25 mouse cellular contexts compared by ENCODE assay signal in genomic region chrX:7981368-7981767, GRCm38 (mm10). TPM values are rescaled to one million over a fixed set of nuclear protein-coding genes. Genes with fewer than 3 reads are reported as not detected.
A peak's percentile ranks its signal among the peaks of the same experiment; 100 is the strongest.
DNase-seq lines count a peak whose midpoint lies in the region; ATAC-seq and TF ChIP-seq lines count a peak whose summit lies in the region.
"Had no signal": no experiment of that assay in that cellular context is flagged by ENCODE, and none has a peak within 500 bp of the region (broad histone marks: within the 10 kb centered on the region; RNA-seq: fewer than 3 reads in every experiment).

No protein-coding gene starts in this region.

- no peak for ATAC-seq in liver, embryonic 12.5 days
- ATAC-seq: forebrain, embryonic 13.5 days; forebrain, postnatal 0 days had no signal

- no peaks in the 10 kb centered on the region for H3K27me3 ChIP-seq in liver, adult 2 months (ENCODE audit: control insufficient read depth, insufficient read depth, low read length)
- no peaks in the 10 kb centered on the region for H3K27me3 ChIP-seq in liver, embryonic 12.5 days (replicated peaks)
- H3K27me3 ChIP-seq in small intestine, adult 2 months (ENCODE audit: control insufficient read depth, insufficient read depth, low read length): no peaks in the 10 kb centered on the region
- H3K27me3 ChIP-seq: forebrain, embryonic 13.5 days; heart, embryonic 13.5 days; hindbrain, embryonic 12.5 days had no signal

- WGBS in liver, adult 2 months: 32% methylated on average over 7 of the region's 7 CpGs
- WGBS in liver, embryonic 12.5 days (ENCODE audit: insufficient replicate concordance): 71% methylated on average over 7 of the region's 7 CpGs
- WGBS in small intestine, adult 2 months: 52% methylated on average over 7 of the region's 7 CpGs

- no peaks in the 10 kb centered on the region for H3K4me1 ChIP-seq in liver, adult 2 months (ENCODE audit: control insufficient read depth, insufficient read depth, low read length)
- H3K4me1 ChIP-seq in liver, embryonic 12.5 days: peaks cover 13% of the 10 kb centered on the region
- H3K4me1 ChIP-seq in small intestine, adult 2 months (ENCODE audit: control insufficient read depth, insufficient read depth, insufficient read length, low read length): no peaks in the 10 kb centered on the region
- H3K4me1 ChIP-seq: embryonic facial prominence, embryonic 10.5 days; forebrain, embryonic 13.5 days; heart, embryonic 13.5 days; hindbrain, embryonic 12.5 days had no signal

- no peak overlapping the region for H3K9ac ChIP-seq in liver, adult 2 months (ENCODE audit: low read depth, low read length)
- H3K9ac ChIP-seq in liver, embryonic 12.5 days: no peak overlapping the region
- H3K9ac ChIP-seq: forebrain, embryonic 13.5 days; forebrain, postnatal 0 days; heart, embryonic 13.5 days; hindbrain, embryonic 12.5 days had no signal

- no peak overlapping the region for H3K4me3 ChIP-seq in liver, adult 2 months (ENCODE audit: insufficient read depth, low read depth, low read length)
- no peak overlapping the region for H3K4me3 ChIP-seq in liver, embryonic 12.5 days
- no peak overlapping the region for H3K4me3 ChIP-seq in small intestine, adult 2 months (ENCODE audit: low read depth, low read length)
- H3K4me3 ChIP-seq: embryonic facial prominence, embryonic 10.5 days; forebrain, embryonic 13.5 days; heart, embryonic 13.5 days; hindbrain, embryonic 12.5 days had no signal

- intact Hi-C loops in heart, postnatal 25 days (cut with DNase I): no loop called here

- H3K36me3 ChIP-seq in liver, adult 2 months (ENCODE audit: control insufficient read depth, insufficient read depth, low read length): no peaks in the 10 kb centered on the region
- no peaks in the 10 kb centered on the region for H3K36me3 ChIP-seq in liver, embryonic 12.5 days
- H3K36me3 ChIP-seq in small intestine, adult 2 months (ENCODE audit: control insufficient read depth, insufficient read depth, low read length): no peaks in the 10 kb centered on the region
- H3K36me3 ChIP-seq: embryonic facial prominence, embryonic 10.5 days; heart, embryonic 13.5 days; hindbrain, embryonic 12.5 days had no signal

- peak; percentile 40 for DNase-seq in kidney, adult 11 months
- DNase-seq in kidney, postnatal 4 days: no peak
- DNase-seq in liver, adult 2 months (ENCODE audit: extremely low read depth, low read depth, low spot score): peak; percentile 80
- peak; percentile 13 for DNase-seq in kidney, postnatal 10 days
- no peak for DNase-seq in heart, postnatal 25 days (ENCODE audit: low spot score)
- DNase-seq in natural killer cell, adult 2 months (ENCODE audit: low spot score in 2 of 2): no peak
- DNase-seq: adrenal gland, adult 2 months; adrenal gland, postnatal 25 days; cerebellum, adult 2 months; cerebellum, postnatal 10 days; forebrain, postnatal 0 days; gastrocnemius, postnatal 14 days; heart, postnatal 4 days had no signal

- no peak for TF ChIP-seq CTCF in liver, adult 2 months (IDR thresholded peaks at IDR 0.05; ENCODE audit: low read depth, low read length)
- no peak for TF ChIP-seq CTCF in small intestine, adult 2 months (IDR thresholded peaks at IDR 0.05; ENCODE audit: extremely low read depth, insufficient read length, insufficient replicate concordance, low read depth, low read length)

- TF ChIP-seq POLR2A in liver, adult 2 months (IDR thresholded peaks at IDR 0.05; ENCODE audit: extremely low read depth, insufficient read depth, low read length): no peak
- no peak for TF ChIP-seq POLR2A in small intestine, adult 2 months (IDR thresholded peaks at IDR 0.05; ENCODE audit: low read depth, low read length)

- H3K9me3 ChIP-seq in liver, embryonic 12.5 days (replicated peaks): no peaks in the 10 kb centered on the region
- H3K9me3 ChIP-seq: embryonic facial prominence, embryonic 10.5 days; forebrain, embryonic 13.5 days; heart, embryonic 13.5 days; hindbrain, embryonic 12.5 days had no signal

- H3K4me2 ChIP-seq in liver, embryonic 12.5 days: no peak overlapping the region
- H3K4me2 ChIP-seq: forebrain, embryonic 13.5 days; heart, embryonic 13.5 days; hindbrain, embryonic 12.5 days had no signal

- peak overlapping the region; percentile 61 for H3K27ac ChIP-seq in liver, adult 2 months (replicated peaks; ENCODE audit: insufficient read depth, low read depth, low read length)
- H3K27ac ChIP-seq in liver, embryonic 12.5 days: no peak overlapping the region
- H3K27ac ChIP-seq in small intestine, adult 2 months (ENCODE audit: insufficient read depth, low read depth, low read length): peak overlapping the region; percentile 29; the same call in 1 of the 2 replicates
- H3K27ac ChIP-seq: embryonic facial prominence, embryonic 10.5 days; forebrain, embryonic 13.5 days; heart, embryonic 13.5 days; hindbrain, embryonic 12.5 days had no signal

- H3K79me2 ChIP-seq in liver, adult 2 months (ENCODE audit: control insufficient read depth, insufficient read depth, low read length): no peaks in the 10 kb centered on the region

RNA-seq across cellular contexts. Expression of gene Gata1, which starts 3.5 kb away (rescaled TPM):
- 0.09 TPM in 1 of 2 replicates, not detected in the other for total RNA-seq in liver, adult 2 months (2014; rRNA removed)
- polyA plus RNA-seq in liver, adult 2 months (2012; rRNA removed): 0.06 TPM in 1 of 2 replicates, not detected in the other
- 148 and 156 TPM in 2 replicates for polyA plus RNA-seq in liver, embryonic 12.5 days (2016; fragmentation: Nextera tagmentation; extraction: Ambion mirVana)
- polyA plus RNA-seq in small intestine, adult 2 months (2012; rRNA removed): 0.25 and 0.47 TPM in 2 replicates
- under 1 TPM in 1 of 2 experiments, not detected in 1; 0.53 TPM for total RNA-seq in heart, postnatal 25 days (2021)
- total RNA-seq: adrenal gland, postnatal 25 days; forebrain, postnatal 0 days; gastrocnemius, adult 18-20 months had no signal
- polyA plus RNA-seq: cerebellum, adult 2 months; forebrain, postnatal 0 days had no signal

RNA-seq across cellular contexts. Expression of gene Hdac6, which starts 33.7 kb away (rescaled TPM):
- 9.8 and 13.3 TPM in 2 replicates for total RNA-seq in liver, adult 2 months (2014; rRNA removed)
- polyA plus RNA-seq in liver, adult 2 months (2012; rRNA removed): 17.5 and 19.8 TPM in 2 replicates
- polyA plus RNA-seq in liver, embryonic 12.5 days (2016; fragmentation: Nextera tagmentation; extraction: Ambion mirVana): 15.4 and 15.8 TPM in 2 replicates
- polyA plus RNA-seq in small intestine, adult 2 months (2012; rRNA removed): 5.8 and 11.0 TPM in 2 replicates
- 10 to 100 TPM in 1 of 2 experiments, 1 to 10 TPM in 1; 9.9 to 12.4 TPM for total RNA-seq in heart, postnatal 25 days (2021)

RNA-seq across cellular contexts. Expression of gene Glod5, which starts 36.9 kb away (rescaled TPM):
- total RNA-seq in liver, adult 2 months (2014; rRNA removed): not detected in 2 replicates
- polyA plus RNA-seq in liver, adult 2 months (2012; rRNA removed): not detected in 2 replicates
- 0.25 TPM in 1 of 2 replicates, not detected in the other for polyA plus RNA-seq in liver, embryonic 12.5 days (2016; fragmentation: Nextera tagmentation; extraction: Ambion mirVana)
- polyA plus RNA-seq in small intestine, adult 2 months (2012; rRNA removed): 10.0 and 20.4 TPM in 2 replicates
- not detected for total RNA-seq in heart, postnatal 25 days (2021)
- total RNA-seq: adrenal gland, adult 2 months; adrenal gland, postnatal 25 days; gastrocnemius, adult 18-20 months; gastrocnemius, postnatal 14 days; heart, adult 8-10 months; heart, postnatal 4 days; MEL had no signal
- polyA plus RNA-seq: adrenal gland, adult 2 months; C2C12; embryonic facial prominence, embryonic 10.5 days; embryonic facial prominence, embryonic 14.5 days; forebrain, embryonic 13.5 days; hindbrain, embryonic 12.5 days had no signal

RNA-seq across cellular contexts. Expression of gene Eras, which starts 53.0 kb away (rescaled TPM):
- not detected in 2 replicates for total RNA-seq in liver, adult 2 months (2014; rRNA removed)
- polyA plus RNA-seq in liver, adult 2 months (2012; rRNA removed): not detected in 2 replicates
- polyA plus RNA-seq in liver, embryonic 12.5 days (2016; fragmentation: Nextera tagmentation; extraction: Ambion mirVana): 0.17 TPM in 1 of 2 replicates, not detected in the other
- polyA plus RNA-seq in small intestine, adult 2 months (2012; rRNA removed): not detected in 2 replicates
- total RNA-seq in heart, postnatal 25 days (2021): not detected
- total RNA-seq: adrenal gland, adult 2 months; adrenal gland, postnatal 25 days; forebrain, postnatal 0 days; gastrocnemius, adult 18-20 months; gastrocnemius, postnatal 14 days; heart, adult 8-10 months; heart, postnatal 4 days; MEL had no signal
- polyA plus RNA-seq: adrenal gland, adult 2 months; C2C12; cerebellum, adult 2 months; embryonic facial prominence, embryonic 10.5 days; embryonic facial prominence, embryonic 14.5 days; forebrain, embryonic 13.5 days; forebrain, postnatal 0 days; heart, embryonic 13.5 days; heart, postnatal 0 days; hindbrain, embryonic 12.5 days had no signal

Comparison
In these comparisons a context has a peak if more than half of its experiments do, and no peak if none do; other contexts are left out.
1. DNase-seq: peak in kidney, adult 11 months (single experiment), liver, adult 2 months (single experiment) and kidney, postnatal 10 days (single experiment); none in kidney, postnatal 4 days (0 of 2), heart, postnatal 25 days (single experiment) and natural killer cell, adult 2 months (0 of 2).
2. RNA of gene Gata1, which starts 3.5 kb away (polyA plus RNA-seq): 148 to 156 TPM in liver, embryonic 12.5 days; 0.25 to 0.47 TPM in small intestine, adult 2 months and 0.06 TPM in liver, adult 2 months; every median in the first group is over 100 times any median in the second.